Mouse (Mus musculus) adrenal gland (tissue): ENCODE measurements around the gene Nrbp1.

Experiments
- intact Hi-C: fragments of 180-260 bp; cut with DNase I; formaldehyde crosslinking; loops from one replicate; pipeline ENCODE4 v1.15.1; 2025

Gene Nrbp1

DNA sequence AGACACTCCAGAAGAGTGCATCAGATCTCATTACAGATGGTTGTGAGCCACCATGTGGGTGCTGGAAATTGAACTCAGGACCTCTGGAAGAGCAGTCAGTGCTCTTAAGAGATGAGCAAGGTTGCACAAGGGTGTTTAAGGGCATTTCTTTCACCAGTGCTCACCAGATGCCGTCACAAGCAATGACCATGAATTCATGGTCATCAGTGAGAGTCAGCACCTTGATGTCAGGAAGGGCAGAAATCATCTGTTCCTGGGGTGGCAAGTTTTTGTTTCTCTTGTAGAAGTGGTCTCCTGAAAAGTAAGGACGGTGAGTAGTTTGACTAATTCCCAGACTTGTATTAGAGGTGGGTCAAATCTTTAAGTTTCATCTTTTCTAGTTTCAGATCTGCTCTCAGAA lies 36.8 kb upstream of the Nrbp1 start:
- intact Hi-C loops, result loop anchor here (5.0 kb wide), 1 partner anchor 48 kb away; the partner anchor contains the start of gene Krtcap3

DNA sequence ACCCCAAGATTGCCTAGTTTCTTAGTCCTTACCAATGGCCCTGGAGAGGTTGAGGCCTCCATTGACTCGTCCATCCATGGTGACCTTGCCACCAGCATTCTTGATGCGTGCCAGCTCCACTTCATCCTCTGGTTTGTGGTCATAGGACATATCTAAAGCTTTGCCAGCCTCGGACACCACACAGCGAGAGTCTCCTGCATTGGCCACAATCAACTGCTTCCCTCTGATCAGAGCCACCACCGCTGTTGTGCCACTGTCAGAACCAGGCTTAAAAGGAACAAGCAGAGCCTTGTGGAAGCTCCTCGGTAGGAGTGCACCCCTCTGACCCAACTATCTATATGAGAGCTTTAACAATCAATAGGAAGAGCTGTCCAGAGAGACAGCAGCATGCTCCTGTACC lies 36.2 kb upstream of the Nrbp1 start:
- intact Hi-C loops, result loop anchor here (5.0 kb wide), 1 partner anchor 48 kb away; the partner anchor contains the start of gene Krtcap3

DNA sequence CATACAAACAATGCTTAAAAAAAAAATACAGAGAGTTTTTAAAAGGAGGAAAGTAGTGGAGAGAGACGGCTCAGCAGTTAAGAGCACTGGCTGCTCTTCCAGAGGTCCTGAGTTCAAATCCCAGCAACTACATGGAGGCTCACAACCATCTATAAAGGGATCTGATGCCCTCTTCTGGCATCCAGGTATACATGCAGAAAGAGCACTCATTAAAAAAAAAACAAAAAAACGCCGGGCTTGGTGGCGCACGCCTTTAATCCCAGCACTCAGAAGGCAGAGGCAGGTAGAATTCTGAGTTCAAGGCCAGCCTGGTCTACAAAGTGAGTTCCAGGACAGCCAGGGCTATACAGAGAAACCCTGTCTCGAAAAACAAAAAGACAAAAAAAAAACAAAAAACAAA lies 24.1 kb upstream of the Nrbp1 start:
- intact Hi-C loops, result loop anchor here (5.0 kb wide), 1 partner anchor 111 kb away; no protein-coding TSS in a partner anchor

DNA sequence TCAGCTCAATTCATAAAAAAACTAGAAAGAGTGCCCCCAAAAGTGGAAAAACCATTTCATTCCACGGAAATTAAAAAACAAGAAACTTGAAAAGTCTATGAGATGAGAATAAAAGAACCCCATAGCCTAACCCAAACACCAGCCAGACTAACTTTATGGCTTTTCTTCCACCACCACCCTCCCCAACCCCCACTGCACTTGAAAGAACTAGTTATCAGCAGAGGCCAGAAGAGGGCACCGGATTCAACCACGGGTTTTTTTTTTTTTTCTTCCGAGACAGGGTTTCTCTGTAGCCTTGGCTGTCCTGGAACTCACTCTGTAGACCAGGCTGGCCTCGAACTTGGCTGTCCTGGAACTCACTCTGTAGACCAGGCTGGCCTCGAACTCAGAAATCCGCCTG lies 22.4 kb upstream of the Nrbp1 start:
- intact Hi-C loops, result loop anchor here (5.0 kb wide), 1 partner anchor 109 kb away; no protein-coding TSS in a partner anchor

DNA sequence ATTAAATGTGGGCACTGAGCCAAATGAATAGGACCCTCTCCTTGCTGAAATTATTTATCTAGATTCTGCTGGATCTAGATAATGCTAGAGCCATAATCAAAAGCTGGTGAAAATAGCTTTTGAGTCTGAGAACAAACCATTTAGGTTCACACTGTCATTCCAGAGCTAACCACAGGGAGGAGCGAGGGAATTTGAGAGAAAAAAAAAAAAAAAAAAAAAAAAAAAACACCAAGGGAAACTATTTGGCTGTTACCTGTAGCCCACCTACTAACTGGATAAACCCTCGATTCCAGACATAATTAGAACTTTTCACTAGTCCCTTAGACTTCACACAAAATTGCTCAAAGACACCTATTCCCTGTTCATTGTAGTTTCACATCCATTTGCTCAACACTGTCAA lies 21.6 kb upstream of the Nrbp1 start:
- intact Hi-C loops, result loop anchor here (5.0 kb wide), 1 partner anchor 108 kb away; no protein-coding TSS in a partner anchor

DNA sequence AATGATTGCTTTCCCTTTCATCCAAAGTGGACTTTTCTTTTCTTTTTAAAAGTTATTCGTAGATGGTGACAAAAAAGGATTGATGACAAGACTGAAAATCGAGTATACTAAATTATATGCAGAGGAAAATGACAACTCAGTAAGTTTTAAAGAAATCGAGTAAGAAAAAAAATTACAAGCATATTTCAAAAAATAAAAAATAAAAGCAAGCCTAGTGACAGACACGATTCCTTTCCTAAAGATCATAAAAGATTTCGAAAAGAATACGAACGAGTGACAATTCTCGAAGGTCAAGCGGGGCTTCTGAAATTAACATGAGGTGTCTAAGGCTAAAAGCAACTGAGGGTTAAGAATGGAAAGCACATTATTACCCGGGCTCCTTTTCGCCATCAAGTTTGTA lies 21.2 kb upstream of the Nrbp1 start:
- intact Hi-C loops, result loop anchor here (5.0 kb wide), 1 partner anchor 108 kb away; no protein-coding TSS in a partner anchor

DNA sequence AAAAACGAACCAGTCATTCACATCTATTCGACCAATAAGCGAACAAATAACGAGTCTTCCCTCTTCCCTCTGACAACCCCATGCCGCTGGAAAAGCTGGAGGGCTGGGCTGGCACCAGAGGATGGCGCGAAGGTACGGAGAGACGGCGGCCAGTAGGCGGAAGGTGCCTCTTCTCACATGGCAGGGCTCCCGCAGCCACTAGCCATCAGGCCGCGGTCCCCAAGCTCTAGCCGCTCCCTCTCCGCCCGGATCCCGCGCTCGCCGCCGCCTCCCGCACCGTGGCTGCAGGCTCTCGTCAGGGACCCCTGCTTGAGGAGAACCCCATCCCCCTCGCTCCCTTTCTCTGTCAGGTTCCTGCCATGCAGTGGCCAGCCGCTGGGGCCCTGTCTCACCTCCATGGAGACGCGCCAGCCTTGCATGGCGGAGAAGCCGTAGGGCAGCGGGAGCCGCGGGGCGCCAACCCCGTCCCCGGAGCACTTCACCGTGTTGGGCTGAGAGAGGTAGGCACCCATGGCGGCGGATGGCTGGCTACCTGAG lies 20.7 kb upstream of the Nrbp1 start:
- intact Hi-C loops, result loop anchor here (5.0 kb wide), 1 partner anchor 107 kb away; no protein-coding TSS in a partner anchor

DNA sequence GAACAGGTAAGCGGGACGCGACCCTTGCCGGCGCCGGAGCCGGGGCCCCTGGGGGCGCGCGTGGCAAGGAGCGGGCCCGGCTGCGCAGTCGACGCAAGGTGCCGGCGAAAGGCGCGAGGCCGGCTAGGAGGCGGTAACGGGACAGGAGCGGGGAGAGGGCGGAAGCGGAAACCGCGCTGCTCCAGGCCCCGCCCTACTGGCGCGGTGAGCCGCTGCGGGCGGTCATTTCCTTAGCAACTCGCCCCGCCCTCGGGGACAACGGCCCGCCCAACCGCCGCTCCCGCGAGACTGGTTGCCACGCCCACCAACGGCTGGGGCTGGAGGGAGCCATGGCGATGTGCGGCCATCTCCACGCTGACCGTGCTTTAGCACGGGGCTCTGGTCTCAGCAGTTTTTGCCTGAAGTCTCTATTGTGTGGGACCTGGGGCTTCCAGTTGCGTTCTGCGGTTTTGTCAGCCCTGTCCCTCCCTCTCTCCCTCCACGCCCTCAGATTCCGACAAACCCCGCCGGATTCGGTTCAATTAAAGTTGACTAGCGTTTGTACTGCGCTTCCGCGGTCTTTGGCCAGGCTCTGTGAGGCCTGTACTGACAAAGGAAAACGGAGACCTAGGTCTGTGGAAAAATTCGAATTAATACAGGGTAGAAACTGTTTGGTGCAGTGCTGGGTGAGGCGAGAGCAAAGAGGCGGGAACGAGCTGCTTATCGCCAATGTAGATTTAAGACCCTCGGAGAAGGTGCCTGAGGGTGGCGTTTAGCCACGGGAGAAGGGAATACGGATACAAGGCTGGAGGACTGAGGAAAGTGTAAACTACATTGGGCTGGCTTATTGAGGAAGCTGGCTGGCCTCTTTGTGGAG lies 20.0 kb upstream of the Nrbp1 start, which contains the start of gene Ppm1g:
Gene Ppm1g (minus strand): TSS at position 240 of the 856 bp plus-strand sequence.
- intact Hi-C loops, result no loop called here

DNA sequence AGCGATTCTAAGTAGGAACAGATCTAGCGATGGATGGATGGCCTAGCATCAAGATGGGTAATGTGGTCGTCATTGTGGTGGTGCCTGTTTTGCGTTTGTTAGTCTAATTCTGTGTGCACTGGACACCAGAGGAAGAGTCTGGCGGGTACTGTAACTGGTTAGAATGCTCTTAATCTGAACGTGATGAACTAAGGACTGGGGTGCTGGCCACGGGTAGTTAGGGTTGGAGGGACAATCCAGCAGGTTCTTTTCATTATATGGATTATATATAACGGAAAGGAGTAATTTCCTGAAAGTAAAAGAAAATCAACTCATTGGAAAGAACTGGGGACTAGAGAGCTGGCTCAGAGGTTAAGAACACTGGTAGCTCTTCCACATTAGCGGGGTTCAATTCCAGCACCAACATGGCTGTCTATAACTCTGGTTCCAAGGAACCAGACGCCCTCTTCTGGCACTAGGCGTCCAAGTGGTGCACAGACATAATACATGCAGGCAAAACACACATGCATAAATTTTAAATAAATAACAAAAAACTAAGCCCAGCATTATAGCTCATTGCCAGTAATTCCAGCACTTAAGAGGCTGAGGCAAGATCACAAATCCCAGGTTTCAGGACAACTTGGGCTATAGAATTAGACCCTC lies 19.2 kb upstream of the Nrbp1 start:
- intact Hi-C loops, result no loop called here

DNA sequence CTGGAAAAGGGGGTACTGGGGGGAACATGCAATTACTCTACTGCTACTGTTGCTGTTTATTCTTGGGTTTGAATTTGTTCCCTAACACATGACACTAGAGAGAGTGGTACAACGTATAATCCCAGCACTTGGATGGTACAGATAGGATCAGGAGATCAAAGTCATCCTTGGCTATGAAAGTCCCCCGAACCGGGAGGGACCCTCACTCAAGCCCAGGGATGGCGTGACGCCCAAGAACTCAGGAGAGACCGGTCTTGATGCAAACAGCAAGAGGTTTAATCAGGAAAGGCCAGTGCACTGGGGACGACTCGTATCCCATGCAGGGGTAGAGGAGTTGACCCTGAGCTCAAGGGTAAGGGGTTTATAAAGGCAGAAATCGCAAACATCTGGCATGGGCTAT lies 18.0 kb upstream of the Nrbp1 start:
- intact Hi-C loops, result no loop called here

DNA sequence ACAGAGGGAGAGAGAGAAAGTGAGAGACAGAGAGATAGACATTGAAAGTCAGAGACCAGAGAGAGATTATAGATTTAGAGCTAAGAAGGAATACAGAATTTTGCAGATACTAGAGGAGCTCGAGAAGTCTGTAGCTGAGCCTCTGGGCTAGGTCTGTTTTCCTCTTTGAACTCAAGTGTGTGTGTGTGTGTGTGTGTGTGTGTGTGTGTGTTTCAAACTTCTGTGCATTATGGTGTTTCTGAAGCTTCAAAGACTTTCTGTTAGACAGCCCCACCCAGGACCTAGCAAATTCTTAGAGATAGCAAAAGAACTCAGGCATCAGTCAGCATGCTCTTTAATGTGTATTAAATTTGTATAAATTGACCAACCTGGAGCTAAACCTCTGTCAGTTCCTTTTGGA lies 14.0 kb upstream of the Nrbp1 start:
- intact Hi-C loops, result no loop called here

DNA sequence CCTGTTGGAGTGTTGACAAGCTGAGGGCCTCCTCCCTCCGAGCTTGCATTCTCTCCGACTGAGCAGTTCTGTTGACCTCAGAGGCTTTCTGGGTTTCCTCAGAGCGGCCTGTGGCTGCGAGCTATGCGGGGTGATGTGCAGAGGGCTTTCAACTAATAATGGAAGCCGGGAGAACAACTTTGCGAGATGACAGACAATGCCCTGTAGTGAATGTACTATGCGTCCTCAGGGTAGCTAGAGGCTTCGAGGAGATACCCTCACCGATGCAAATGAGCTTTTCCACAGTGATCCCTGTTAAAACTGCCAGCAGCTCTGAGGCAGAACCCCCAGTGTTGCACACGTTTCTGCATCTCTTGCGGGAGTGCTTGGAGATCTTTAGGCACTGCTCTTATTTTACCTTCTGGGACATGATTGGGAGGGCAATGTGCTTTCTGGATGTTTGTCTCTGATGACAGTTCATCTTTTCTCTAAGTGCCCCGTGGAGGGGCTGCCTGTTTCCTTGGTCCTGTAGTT lies 914 bp downstream of the Nrbp1 start:
- intact Hi-C loops, result no loop called here

DNA sequence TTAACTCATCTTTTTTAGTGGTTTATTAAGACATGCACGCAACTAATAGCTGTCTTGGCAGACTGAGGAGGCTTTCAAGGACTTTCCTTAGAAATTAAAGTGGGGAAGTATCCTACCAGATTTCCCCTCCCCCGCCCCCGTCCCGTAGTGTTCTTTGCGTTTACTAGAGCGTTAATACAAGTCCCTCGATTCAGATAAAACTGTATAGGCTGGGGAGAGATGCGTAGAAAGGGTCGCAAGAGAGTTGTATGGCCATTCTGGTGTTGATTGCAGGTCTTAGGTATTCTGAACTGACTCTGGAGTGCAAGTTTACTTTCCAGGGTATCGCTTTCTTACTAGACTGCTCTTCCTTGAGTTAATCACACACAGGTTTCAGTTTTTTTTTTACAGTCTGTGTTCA lies 1.5 kb downstream of the Nrbp1 start:
- intact Hi-C loops, result no loop called here

DNA sequence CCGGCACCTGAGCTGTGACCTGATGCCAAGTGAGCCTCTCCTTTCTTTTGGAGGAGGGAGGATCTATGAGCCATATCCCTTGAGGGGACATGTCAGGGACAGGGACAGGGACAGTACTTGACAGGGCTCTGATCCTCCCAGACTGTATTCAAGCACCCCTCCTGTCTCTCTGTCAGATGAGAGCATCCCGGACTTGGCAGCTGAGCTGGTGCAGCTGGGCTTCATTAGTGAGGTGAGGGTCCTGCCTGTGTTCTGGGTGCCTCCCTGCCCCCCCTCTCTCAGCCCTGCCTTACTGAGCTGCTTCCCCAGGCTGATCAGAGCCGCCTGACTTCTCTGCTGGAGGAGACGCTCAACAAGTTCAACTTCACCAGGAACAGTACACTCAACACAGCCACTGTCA lies 10.1 kb downstream of the Nrbp1 start:
- intact Hi-C loops, result loop anchor here (5.0 kb wide), 1 partner anchor 48 kb away; the partner anchor contains the start of gene Zfp513

DNA sequence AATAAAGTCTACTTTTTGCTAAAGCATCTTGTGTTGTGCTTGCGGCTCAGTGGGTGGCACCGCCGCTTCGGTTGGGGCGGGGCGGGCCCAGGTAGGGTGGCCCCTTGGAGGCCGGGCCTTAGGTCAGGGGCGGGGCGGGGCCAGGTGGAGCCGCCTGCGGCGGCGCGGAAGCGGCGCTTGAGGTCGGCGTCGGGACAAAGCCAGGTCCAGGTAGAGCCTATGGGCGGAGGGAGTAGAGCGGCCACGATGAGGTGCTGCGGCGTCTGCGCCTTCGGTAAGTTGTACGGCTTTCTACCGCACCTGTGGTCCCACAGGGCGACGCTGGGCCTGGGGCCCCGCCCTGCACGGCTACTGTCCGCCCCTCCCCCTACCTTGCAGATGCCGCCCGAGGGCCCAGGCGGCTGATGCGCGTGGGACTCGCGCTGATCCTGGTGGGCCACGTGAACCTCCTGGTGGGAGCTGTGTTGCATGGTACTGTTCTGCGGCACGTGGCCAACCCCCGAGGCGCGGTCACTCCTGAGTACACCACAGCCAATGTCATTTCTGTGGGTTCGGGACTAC lies 11.0 kb downstream of the Nrbp1 start, which contains the start of gene Krtcap3:
Gene Krtcap3 (plus strand): TSS at position 151 of the 561 bp plus-strand sequence.
- intact Hi-C loops, result loop anchor here (5.0 kb wide), 1 partner anchor 49 kb away; the partner anchor contains the start of gene Zfp513

DNA sequence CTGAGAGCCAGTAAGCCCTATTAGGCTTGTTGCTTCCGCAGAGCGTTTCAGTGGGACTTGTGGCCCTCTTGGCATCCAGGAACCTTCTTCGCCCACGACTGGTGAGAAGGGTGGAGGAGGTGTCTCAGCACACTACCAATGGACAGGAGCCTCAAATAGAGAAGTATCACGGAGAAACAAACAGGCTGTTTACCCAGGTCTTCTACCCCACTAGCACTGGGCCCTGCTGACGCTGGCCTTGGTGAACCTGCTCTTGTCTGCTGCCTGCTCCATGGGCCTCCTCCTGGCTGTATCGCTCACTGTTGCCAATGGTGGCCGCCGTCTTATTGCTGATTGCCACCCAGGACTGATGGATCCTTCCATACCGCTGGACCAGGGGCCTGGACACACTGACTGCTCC lies 11.5 kb downstream of the Nrbp1 start:
- intact Hi-C loops, result loop anchor here (5.0 kb wide), 1 partner anchor 50 kb away; the partner anchor contains the start of gene Zfp513

DNA sequence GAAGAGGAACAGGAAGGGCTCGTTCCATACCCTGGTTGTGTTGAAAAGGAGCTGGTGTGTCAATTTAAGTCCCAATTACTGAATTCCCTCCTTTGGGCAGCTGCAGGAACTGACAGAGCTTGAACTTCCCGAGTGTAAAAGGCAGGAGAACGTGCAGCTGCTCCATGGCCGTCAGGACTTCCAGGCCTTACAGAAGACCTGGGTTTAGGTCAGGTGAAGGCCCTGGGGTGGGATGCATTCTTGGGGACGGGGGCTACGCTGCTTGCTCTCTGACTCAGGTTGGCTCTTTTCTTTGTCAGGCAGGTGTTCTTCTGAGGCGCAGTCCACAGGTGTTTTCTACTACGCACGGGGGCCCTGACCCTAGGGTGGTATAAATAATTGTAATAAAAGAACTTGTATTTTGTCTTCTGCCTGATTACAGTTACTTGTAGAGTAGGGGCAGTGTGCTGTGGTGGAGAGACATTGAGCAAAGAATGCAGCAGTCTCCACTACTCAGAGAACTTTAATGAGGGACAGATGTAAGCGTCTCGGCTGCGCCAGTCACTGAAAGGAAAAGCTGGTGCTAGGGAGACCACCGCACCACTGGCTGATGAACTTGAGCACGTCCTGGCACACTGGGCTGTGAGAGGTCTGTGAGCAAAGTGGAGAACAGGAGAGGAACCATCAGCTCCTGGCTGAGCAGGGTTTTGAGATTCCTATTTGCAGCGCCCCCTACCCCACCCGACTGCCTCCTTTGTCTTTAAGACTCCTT lies 12.3 kb downstream of the Nrbp1 start:
- intact Hi-C loops, result loop anchor here (5.0 kb wide), 1 partner anchor 51 kb away; the partner anchor contains the start of gene Zfp513

DNA sequence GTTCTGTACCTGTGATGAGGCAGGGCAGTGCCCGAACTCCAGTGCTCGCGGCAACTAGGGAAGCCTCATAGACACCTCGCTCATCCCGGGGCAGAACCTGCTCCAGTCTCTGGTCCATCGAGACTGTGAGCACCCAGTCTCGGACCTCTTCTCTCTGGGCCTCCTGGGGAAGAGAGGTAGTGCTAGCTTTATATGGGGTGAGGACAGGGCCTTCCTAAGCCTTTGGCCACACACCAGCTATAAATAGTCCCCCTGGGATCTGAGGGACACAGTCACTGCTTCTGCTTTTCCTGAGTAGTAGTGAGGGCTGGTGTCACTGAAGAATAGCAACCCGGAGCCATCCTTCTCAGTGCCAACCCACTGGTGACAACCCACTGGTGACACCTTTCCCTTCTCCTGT lies 13.1 kb downstream of the Nrbp1 start:
- intact Hi-C loops, result loop anchor here (5.0 kb wide), 1 partner anchor 52 kb away; the partner anchor contains the start of gene Zfp513

DNA sequence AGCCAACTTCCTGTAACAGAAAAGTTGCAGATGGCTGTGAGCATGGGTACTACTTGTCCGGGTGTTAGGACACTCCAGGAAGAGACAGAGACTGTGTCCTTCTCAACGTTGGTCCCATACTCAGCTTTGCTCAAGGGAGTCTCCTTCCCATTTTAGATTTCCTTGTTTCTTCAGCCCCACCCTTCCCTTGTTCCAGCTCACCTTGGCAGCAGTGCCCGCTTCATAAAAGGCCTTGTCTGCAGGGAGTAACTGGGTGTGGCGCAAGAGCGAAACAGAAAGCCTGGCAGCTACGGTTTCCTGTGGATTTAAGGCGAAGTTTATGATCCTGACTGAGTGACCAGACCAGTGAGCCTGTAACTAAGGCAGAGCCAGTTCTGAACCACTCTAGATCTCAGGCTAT lies 13.8 kb downstream of the Nrbp1 start:
- intact Hi-C loops, result loop anchor here (5.0 kb wide), 1 partner anchor 52 kb away; the partner anchor contains the start of gene Zfp513

DNA sequence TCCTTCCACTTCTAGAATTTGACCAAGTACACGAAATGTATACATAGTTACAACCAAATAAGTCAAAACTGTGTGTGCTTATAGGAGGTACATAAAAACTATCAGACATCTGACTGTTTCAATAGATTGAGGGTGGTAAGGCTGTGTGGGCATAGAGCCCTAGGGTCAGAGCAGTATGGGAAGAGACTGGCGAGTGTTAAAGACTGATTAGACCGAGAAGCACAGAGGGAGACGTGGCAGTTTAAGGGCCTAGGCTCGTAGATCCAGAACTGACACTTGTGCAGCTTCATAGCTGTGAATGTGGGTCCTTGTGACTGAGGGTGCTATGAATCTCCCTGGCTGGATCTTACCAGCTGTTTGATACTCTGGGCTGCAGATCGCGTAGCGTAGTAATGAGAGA lies 14.2 kb downstream of the Nrbp1 start:
- intact Hi-C loops, result loop anchor here (5.0 kb wide), 1 partner anchor 53 kb away; the partner anchor contains the start of gene Zfp513
